In genomic region chr15:103347275-103347684, GRCm38 (mm10) we compare ENCODE assay signal across 10 mouse cellular contexts. TPM values are rescaled to one million over a fixed set of nuclear protein-coding genes. Genes with fewer than 3 reads are reported as not detected.
A peak's percentile ranks its signal among the peaks of the same experiment; 100 is the strongest.
DNase-seq lines count a peak whose midpoint lies in the region; ATAC-seq and TF ChIP-seq lines count a peak whose summit lies in the region.
"Had no signal": no experiment of that assay in that cellular context is flagged by ENCODE, and none has a peak within 500 bp of the region (broad histone marks: within the 10 kb centered on the region; RNA-seq: fewer than 3 reads in every experiment).

No protein-coding gene starts in this region.

- TF ChIP-seq CTCF in left cerebral cortex, adult 2 months (IDR thresholded peaks at IDR 0.05), result peak; percentile 48

- no peaks in the 10 kb centered on the region for H3K4me1 ChIP-seq in intestine, embryonic 16.5 days (ENCODE audit: control insufficient read depth, insufficient read depth, low read length)

- WGBS in intestine, embryonic 16.5 days, result 7% methylated on average over 2 of the region's 2 CpGs

- DNase-seq in left cerebral cortex, adult 2 months (ENCODE audit: extremely low spot score in 1 of 2, low spot score in 2 of 2), result no peak
- DNase-seq in left cerebral cortex, adult 8-10 months (ENCODE audit: low spot score in 2 of 2), result no peak
- peak; percentile 89 for DNase-seq in MN1 (ENCODE audit: low spot score)
- peak; percentile 83 for DNase-seq in lung, postnatal 36 days
- DNase-seq in spleen, postnatal 36 days (ENCODE audit: low spot score in 2 of 2), result peak; percentile 64 to 72
- DNase-seq in urinary bladder, adult 18-20 months (ENCODE audit: low spot score in 2 of 2), result no peak

- no peaks in the 10 kb centered on the region for H3K27me3 ChIP-seq in intestine, embryonic 16.5 days (replicated peaks; ENCODE audit: control insufficient read depth, insufficient read depth, low read length)
- H3K27me3 ChIP-seq: megakaryocyte, embryonic 14.5 days had no signal

- intact Hi-C loops in left cerebral cortex, adult 2 months (cut with DNase I), result loop anchor here (1.0 kb wide), 1 partner anchor 41 kb away; no protein-coding TSS in a partner anchor

- peak; percentile 74 for ATAC-seq in common myeloid progenitor, adult 5-6 weeks (replicated peaks; ENCODE audit: low read depth, poor library complexity, severe bottlenecking)
- peak; percentile 34 for ATAC-seq in intestine, embryonic 16.5 days

- no peak overlapping the region for H3K4me3 ChIP-seq in left cerebral cortex, adult 2 months
- H3K4me3 ChIP-seq in intestine, embryonic 16.5 days (ENCODE audit: low read length), result no peak overlapping the region
- H3K4me3 ChIP-seq: megakaryocyte, embryonic 14.5 days had no signal

- H3K9ac ChIP-seq in intestine, embryonic 16.5 days (ENCODE audit: low read depth, low read length), result no peak overlapping the region

- no peak overlapping the region for H3K27ac ChIP-seq in left cerebral cortex, adult 2 months
- no peak overlapping the region for H3K27ac ChIP-seq in intestine, embryonic 16.5 days (ENCODE audit: low read length)

- H3K36me3 ChIP-seq in intestine, embryonic 16.5 days (ENCODE audit: control insufficient read depth, insufficient read depth, low read length), result peaks cover 13% of the 10 kb centered on the region

- H3K9me3 ChIP-seq in intestine, embryonic 16.5 days (ENCODE audit: control insufficient read depth, low read length), result no peaks in the 10 kb centered on the region
- H3K9me3 ChIP-seq: megakaryocyte, embryonic 14.5 days had no signal

- H3K4me2 ChIP-seq in intestine, embryonic 16.5 days (ENCODE audit: low read depth, low read length), result no peak overlapping the region

RNA-seq across cellular contexts. Expression of gene Zfp385a, which starts 7.4 kb away (rescaled TPM):
- 10 to 100 TPM; 66.1 to 77.5 TPM for total RNA-seq in left cerebral cortex, adult 2 months (2021)
- total RNA-seq in left cerebral cortex, adult 8-10 months (2022), result 10 to 100 TPM; 60.6 to 78.6 (median 69.1) TPM
- total RNA-seq in common myeloid progenitor, adult 5-6 weeks (2017), result 3.9 and 6.0 TPM in 2 replicates
- 3.6 and 4.1 TPM in 2 replicates for polyA plus RNA-seq in intestine, embryonic 16.5 days (2015; fragmentation: Nextera tagmentation; extraction: Ambion mirVana)

RNA-seq across cellular contexts. Expression of gene Itga5, which starts 19.3 kb away (rescaled TPM):
- total RNA-seq in left cerebral cortex, adult 2 months (2021), result 1 to 10 TPM; 2.6 to 3.0 TPM
- 1 to 10 TPM; 5.7 to 7.2 (median 5.9) TPM for total RNA-seq in left cerebral cortex, adult 8-10 months (2022)
- total RNA-seq in common myeloid progenitor, adult 5-6 weeks (2017), result 13.4 and 17.7 TPM in 2 replicates
- polyA plus RNA-seq in intestine, embryonic 16.5 days (2015; fragmentation: Nextera tagmentation; extraction: Ambion mirVana), result 40.3 and 43.0 TPM in 2 replicates

RNA-seq across cellular contexts. Expression of gene Gpr84, which starts 36.9 kb away (rescaled TPM):
- total RNA-seq in left cerebral cortex, adult 2 months (2021), result under 1 TPM; 0.40 to 0.66 TPM
- 1 to 10 TPM in 2 of 4 experiments, under 1 TPM in 2; 0.76 to 6.8 (median 2.8) TPM for total RNA-seq in left cerebral cortex, adult 8-10 months (2022)
- not detected in 2 replicates for total RNA-seq in common myeloid progenitor, adult 5-6 weeks (2017)
- polyA plus RNA-seq in intestine, embryonic 16.5 days (2015; fragmentation: Nextera tagmentation; extraction: Ambion mirVana), result 0.09 and 0.20 TPM in 2 replicates
- total RNA-seq: gastrocnemius, adult 8-10 months had no signal

Comparison
In these comparisons a context has a peak if more than half of its experiments do, and no peak if none do; other contexts are left out.
1. DNase-seq: peak in MN1 (single experiment), lung, postnatal 36 days (single experiment) and spleen, postnatal 36 days (2 of 2); none in left cerebral cortex, adult 2 months (0 of 2), left cerebral cortex, adult 8-10 months (0 of 2) and urinary bladder, adult 18-20 months (0 of 2).